In genomic region chr9:118059101-118059500, GRCm38 (mm10) we compare ENCODE assay signal across 18 mouse cellular contexts.
"Had no signal": no experiment of that assay in that cellular context is flagged by ENCODE, and none has a peak within 500 bp of the region (broad histone marks: within the 10 kb centered on the region; RNA-seq: fewer than 3 reads in every experiment).

No protein-coding gene starts in this region.

- H3K9me3 ChIP-seq: liver, embryonic 12.5 days; liver, embryonic 15.5 days; lung, embryonic 15.5 days; neural tube, embryonic 13.5 days; stomach, embryonic 15.5 days had no signal

- H3K9ac ChIP-seq: liver, embryonic 12.5 days; liver, embryonic 15.5 days; lung, embryonic 15.5 days; neural tube, embryonic 13.5 days; stomach, embryonic 15.5 days had no signal

- H3K4me2 ChIP-seq: liver, embryonic 12.5 days; liver, embryonic 15.5 days; lung, embryonic 15.5 days; midbrain, embryonic 11.5 days; neural tube, embryonic 13.5 days; stomach, embryonic 15.5 days had no signal

- H3K27me3 ChIP-seq: liver, embryonic 12.5 days; liver, embryonic 15.5 days; lung, embryonic 15.5 days; neural tube, embryonic 13.5 days; stomach, embryonic 15.5 days had no signal

- H3K4me3 ChIP-seq: liver, embryonic 12.5 days; liver, embryonic 15.5 days; lung, embryonic 15.5 days; neural tube, embryonic 13.5 days; stomach, embryonic 15.5 days had no signal

- H3K27ac ChIP-seq: liver, embryonic 12.5 days; liver, embryonic 15.5 days; lung, embryonic 15.5 days; neural tube, embryonic 13.5 days; stomach, embryonic 15.5 days had no signal

- ATAC-seq: liver, embryonic 12.5 days had no signal

- H3K4me1 ChIP-seq: liver, embryonic 12.5 days; liver, embryonic 15.5 days; lung, embryonic 15.5 days; neural tube, embryonic 13.5 days; stomach, embryonic 15.5 days had no signal

- DNase-seq: kidney, adult 11 months; kidney, adult 9 months; kidney, postnatal 14 days; kidney, postnatal 4 days; liver; lung, adult 18-20 months; lung, postnatal 10 days; lung, postnatal 36 days; midbrain, embryonic 14.5 days; right cerebral cortex, postnatal 25 days; spleen, adult 18-20 months; thymus, postnatal 36 days had no signal
